Mouse (Mus musculus) spleen, postnatal 4 days (tissue): ENCODE data around the gene Casz1.

Experiments
- DNase-seq, 2 experiments: peaks; one replicate each; pipeline ENCODE4 v3.0.0; 2022; ENCODE audit warnings: low spot score in 2 of 2

Gene Casz1

DNA sequence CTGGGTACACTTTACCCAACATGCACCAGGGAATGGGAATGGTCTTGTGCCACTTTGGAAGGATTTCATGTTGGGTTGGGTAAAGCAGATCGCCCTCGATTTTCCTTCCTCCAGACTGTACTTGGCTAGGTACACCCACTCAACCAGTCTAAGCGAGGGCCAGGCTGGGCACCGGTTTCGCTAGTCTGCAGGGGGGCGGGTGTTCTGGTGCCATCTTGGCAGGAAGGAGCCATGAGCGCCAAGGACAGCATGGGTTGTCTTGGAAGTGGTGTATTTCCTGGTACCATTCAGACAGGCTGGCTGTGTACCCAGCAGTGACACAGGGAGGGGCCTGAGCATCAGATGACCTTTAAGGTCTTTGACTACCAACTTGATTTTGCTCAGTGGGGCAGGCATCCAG lies 101.1 kb downstream of the Casz1 start:
- DNase-seq, result no peak

DNA sequence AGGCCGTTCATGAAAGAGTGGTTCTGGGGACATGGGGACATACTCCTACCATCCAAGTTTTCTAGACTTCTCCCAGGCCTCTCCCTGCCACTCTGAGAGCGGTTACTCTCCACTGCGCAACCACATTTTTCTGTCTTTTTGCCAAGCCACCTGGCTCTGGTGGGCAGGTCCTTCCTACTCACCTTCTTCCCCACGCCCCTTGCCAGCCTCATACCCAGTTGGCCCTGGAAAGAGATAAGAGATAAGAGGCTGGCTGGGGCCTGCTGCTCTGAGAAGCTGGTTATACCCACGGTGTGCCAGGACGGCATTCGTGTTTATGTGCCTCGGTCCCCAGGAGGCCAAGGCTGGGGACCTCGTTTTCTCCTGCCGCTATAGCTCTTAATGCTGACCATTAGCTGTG lies 102.6 kb downstream of the Casz1 start:
- no peak for DNase-seq

DNA sequence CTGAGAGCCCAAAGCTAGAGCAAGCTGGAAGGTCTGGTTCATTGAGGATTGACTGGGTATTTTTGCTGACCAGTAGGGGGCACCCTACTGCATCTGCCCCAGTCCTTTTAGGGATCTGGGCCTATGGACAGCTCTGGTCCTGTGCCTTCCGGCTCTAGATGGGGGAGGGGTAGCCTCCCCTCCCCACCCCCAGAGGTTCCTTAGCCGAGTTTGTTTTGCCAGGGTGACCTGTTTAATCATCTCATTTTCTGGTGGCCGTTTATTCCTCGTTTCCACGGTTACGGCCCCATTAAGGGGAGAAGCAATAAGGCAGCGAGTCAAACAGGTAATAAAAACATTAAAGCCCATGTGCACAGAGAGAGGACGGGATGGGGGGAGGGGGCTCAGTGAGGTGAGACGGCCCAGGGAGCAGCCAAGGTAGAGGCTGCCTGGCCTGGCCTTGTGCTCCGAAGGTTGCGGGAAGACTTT lies 104.0 kb downstream of the Casz1 start:
- DNase-seq, result no peak

DNA sequence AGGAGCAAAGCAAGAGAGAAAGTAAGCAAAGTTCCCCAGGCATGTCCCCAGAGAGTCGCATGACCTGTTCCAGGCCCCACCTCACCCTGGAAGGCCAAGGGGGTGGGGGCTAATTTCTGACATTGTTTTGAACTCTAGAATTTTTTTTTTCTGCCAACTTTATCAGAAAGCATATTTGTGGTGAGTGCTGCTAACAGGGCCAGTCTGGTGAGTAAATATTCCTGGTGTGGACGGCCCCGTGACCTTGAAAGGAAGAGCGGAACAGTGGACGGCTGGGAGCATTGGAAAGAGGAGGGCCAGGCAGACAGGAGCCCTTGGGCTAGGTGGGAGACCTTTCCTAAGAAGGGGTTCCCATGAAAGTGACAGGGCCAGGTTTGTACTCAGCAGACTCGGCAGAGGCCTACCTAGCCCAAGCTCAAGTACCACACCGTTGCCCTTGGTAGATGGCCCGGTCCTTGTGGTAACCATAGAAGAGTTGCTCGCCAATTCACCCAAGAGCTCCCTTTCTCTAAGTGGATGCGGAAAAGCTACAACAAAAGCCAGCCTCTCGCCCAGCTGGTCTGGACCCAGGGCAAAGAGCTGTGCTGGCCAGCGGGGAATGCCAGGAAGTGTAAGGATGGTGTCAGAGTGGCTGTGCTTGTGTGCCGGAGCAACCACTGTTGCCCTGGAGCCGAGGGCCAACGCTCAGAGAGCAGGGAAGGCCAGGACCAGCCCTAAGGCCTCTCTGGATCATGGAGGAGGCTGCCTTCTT lies 104.7 kb downstream of the Casz1 start:
- DNase-seq, result no peak

DNA sequence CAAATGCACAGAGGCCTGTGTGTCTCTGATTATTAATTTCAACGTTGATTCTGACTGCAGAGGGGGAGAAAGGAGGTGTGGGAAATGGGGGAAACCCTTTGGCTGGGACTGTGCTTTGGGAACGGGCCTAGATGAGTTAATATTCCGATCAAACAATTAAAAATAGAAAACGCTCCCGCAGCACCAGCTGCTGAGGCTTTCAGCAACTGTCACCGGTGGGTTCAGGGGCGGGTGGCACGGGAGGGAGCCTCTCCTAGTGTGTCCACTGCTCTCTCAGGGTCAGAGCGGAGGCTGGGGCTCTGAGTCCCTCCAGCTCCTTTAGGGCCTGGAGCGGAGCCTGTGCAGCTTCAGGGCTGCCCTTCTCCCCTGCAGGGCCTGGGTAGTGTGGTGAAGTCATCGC lies 105.3 kb downstream of the Casz1 start:
- DNase-seq, result no peak

DNA sequence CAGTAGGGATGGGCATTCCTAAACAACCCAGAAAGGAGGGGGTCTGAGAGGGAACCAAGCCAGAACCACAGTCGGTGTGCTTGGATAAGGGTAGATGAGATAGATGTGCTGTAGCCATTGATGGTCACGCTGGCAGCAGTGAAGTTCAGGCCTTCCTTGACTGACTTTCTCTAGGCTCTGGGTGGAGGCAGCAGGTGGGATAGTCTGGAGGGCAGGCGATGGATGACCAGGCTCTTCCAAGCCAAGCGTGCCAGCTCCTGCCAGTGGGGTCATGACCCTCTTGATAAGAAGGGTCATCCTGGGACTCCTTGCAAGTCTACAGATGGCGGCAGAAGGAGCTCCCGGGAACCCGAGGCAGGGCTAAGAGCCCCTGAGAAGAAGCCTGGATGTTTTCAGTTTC lies 107.9 kb downstream of the Casz1 start:
- no peak for DNase-seq

DNA sequence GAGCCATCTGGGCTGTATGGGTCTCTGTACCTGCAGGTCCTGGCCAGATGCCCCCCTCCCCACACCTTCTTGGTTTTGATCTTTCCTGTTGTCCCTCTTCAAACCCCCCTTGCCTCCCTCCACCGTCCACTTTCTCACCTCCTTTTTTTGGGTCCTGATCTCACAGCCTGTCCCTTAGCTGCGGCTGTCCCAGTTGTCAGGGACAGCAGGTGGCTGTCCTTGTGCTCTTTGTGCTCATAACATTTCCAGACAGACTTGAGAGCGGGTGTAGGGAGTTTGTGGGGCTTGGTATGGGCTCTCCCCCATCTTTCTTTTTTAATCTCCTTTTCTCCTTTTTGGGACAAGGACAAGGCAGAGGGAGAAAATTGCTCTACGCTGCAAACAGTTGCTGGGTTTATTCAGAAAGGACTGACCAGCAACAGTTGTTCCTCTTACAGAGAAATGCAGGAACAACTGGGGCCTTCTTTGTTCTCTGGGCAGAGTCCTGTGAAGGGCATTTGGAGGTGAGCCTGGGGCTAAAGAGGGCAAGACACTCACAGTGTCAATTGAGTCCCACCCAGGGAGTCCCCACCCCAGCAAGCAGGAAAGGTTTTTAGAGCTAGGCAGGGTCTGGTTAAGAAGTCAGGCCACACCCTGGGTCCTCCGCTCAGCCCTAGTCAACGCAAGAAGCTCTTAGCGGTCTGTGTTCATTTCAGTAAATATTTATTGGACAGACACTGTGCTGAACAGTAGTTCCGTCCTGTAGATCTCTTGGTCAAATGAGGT lies 108.8 kb downstream of the Casz1 start:
- DNase-seq, result no peak

DNA sequence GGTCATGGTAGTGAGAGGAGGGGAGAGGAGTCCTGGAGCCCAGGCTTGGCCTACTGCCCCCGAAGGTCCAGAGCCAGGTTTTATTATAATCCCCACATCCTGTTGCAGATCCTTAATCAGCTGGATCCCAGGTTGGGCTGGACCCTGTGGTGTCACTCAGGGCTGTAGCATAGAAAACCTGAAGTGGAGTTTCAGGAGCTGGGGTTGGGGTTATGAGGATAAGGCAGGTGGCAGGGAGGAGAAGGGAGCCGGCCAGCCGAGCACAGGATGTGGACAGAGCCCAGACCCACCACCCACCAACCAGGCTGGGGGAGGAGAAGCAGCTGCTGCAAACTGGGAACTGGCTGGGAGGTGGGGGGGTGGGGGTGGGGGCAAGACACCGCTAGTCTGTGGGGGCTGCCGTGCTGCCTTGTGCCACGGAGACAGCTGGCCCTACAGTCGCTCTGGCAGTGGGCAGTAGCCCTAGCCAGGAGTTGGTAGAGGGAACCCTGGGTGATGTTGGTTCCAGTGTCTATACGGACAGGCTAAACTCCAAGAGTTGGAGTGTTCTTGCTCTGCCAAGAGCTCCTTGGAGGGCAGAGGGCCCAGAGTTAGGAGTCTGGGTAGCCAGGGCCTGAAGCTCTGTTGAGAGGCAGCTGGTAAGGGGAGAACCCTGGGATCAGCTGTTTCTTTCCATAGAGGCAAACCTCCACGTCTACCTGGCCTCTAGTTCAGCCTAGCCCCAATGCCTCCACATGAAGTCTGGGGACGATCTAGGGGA lies 110.8 kb downstream of the Casz1 start:
- DNase-seq, result no peak

DNA sequence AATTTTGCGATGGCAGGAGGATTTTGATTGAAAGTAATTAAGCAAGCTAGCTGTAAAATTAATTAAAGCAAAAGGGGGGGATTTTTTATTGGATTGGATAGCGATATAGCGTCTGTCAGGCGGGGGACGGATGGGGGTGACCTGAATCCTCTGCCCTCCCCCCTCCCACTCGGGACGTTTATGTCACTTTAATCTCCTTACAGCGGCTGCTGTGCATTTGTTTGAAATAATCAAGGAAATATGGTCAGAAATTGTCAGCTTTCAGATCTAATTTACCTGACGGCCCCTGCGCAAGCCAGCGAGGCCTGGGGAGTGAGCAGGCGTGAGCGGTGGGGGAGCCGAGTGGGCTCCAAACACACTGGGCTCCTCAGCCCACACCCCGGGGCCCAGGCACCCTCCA lies 111.6 kb downstream of the Casz1 start:
- no peak for DNase-seq

DNA sequence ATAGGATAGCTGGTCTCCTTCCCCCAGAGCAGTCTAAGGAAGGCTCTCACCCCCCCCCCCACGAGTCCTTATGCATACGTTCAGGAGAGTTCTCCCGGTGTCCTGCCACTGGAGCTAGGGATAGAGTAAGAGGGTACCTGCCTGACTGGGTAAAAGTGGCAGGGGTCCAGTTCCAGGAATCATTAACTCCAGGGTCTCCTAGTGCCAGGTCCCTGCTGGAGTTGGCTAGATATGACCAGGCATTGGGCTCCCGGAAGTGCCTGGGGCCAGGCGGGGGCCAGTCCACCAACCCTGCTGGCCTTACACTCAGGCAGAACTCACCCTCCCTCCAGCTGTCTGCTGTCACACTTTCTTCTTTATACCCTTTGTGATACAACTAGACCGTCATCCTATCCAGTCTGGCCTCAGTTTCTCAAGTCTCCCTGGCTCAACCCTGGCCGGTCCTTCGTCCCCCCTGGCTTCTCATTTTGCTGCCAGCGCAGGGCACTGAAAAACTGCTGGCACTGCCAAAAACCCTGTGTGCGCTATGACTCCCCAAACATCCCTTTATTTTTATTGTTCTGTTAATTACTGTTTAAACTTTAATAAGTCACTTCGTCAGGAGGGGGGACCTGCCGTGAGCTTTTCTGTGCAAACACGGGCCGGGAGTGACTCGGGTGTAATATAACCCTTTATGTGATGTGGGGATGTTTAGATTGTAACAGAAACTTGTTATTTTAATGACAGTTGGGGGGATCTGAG lies 114.6 kb downstream of the Casz1 start:
- DNase-seq, result no peak

DNA sequence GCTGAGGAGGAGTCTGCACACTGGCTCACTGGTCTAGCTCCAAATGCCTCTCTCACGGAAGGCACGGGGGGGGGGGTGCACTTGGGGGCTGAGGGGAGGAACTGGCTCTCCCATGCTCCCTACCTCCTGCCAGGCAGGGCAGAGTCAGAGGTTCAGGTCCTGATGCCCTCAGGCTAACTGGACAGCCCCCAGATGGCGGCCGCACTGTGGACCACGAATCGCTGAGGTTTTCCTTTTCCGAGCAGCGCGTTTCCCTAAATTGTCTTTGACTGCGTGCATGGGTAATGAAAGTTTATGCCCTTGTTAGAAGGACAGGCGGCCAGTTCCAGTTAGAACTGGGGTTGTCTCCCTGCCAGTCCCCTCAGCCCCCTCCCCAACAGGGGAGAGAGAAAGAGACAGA lies 116.4 kb downstream of the Casz1 start:
- DNase-seq, result no peak

DNA sequence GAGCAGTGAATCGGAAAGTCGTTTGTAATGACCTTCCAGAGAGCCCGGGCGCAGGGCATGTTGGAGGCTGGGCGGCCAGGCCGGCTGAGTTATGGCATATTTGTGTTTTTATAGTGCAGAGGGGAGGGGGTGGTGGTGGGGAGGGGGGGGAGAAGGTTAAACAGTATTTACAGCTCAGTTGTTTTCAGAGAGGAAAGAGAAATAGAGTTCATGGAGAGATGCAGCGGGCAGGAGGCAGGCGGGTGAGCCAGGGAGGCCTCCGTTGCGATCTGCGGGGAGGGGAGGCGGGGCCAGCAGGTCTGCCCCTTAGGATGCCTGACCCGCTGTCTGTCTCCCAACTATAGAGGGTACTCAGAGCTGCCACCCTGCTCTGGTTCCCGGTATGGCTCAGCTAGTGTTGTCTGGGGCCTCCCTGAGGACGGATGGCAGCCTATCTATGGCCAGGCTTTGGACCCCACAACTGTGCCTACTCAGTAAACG lies 118.0 kb downstream of the Casz1 start:
- DNase-seq, result no peak

DNA sequence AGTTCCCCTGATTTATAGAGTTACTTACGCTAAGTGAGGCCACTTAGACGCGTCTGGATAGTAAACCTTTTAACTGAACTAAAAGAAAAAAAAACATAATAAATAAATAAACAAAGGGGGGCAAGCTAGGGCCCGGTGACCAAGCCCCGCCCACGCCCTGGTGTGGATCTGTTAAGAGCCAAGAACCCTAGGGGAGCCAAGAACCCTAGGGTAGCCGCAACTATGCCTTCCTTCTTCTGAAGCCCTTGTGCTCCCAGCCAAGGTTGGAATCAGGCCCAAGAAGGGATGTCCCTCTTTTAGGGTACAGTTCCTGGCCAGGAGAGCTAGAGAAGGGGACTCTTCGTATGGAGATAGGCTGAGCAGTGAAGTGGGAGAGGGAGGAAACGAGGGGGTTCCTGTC lies 119.2 kb downstream of the Casz1 start:
- no peak for DNase-seq

DNA sequence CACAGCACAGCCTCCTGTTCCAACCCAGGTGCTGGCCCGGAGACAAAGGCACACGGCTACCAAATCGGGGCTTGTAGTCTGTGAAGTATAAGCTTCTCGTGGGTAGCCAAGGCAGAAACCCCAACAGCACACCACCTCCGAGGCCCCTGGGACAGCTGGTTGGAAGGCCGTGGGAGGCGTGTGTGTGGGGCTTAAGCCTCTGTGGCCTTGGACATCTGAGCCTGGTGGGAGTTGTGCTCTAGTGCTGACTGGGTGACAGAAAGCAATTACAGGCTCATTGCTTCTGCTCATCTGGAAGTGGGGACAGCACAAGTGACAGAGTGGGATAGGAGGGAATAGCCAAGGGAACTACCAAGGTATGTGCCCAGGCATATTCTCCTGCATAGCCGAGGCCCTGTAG lies 119.7 kb downstream of the Casz1 start:
- no peak for DNase-seq

DNA sequence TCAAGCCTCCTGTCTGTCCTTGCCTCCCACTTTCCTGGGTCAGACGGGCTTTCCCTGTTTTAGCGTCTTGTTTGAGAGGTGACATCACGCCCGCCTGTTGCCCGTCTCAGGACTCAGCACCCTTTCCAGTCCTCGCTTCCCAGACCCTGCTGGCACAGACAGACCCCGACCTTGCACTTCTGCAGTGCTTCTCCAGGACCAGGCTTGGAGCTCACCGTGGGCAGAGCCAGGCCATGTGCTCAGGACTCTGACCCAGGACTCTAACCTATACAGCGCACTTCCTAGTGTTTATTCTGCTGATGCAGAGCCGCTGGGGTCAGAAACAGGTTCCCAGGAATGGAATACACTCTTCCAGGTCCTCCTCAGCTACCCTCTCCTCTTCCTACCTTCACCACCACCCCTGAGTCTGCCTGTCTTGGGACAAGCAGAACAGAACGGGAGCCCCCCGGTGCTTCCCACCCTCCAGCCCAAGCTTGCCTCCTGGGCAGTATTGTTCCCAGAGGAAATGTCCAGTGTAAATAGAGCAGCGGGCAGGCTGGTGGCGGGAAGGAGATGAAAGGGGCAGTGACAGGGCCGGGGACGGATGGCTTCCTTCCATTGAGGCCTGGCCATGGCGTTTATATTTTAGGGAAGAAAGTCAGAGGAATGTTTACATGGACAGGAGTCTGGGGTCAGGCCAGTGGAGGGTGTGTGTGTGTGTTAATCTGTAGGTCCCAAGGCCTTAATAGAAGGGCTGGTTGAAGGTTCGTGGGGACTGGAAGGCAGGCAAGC lies 121.5 kb downstream of the Casz1 start:
- DNase-seq, result no peak

DNA sequence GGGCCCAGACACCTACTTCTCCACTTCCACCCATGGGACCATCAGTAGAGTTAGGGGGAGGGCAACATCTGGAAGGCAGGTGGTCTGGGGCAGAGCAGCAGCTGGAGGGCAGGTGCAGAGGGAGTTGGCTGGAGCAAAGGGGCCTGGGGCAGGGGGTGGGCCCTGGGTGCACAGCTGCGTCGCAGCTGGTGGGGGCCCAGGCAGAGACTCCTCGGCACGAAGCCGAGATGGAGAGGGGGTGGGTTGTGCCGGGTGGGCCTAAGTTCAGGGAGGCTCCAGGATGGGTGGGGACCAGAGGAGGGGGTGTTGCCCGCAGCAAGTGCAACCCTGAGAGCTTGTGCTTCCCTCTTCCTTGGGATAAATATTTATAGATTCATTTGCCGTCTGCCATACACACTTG lies 122.2 kb downstream of the Casz1 start:
- no peak for DNase-seq

DNA sequence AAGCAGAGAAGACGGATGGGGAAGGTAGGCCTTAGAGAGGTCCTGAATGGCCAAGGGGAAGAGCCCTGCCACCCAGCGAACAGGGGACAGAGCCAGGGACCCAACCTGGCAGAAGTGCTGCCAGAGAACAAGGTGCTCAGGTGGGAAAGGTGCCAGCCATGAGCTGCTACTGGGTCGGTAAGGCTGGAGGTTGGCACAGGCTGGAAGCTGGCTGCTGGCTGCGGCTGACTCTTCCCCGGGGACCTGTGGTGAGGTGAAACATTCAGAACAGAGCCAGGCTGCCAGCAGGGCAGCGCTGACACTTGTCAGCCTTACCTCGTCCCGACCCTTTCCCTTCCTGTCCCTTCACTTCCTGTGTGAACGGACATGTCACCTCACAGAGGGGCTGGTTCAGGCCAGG lies 124.1 kb downstream of the Casz1 start:
- DNase-seq, result no peak

DNA sequence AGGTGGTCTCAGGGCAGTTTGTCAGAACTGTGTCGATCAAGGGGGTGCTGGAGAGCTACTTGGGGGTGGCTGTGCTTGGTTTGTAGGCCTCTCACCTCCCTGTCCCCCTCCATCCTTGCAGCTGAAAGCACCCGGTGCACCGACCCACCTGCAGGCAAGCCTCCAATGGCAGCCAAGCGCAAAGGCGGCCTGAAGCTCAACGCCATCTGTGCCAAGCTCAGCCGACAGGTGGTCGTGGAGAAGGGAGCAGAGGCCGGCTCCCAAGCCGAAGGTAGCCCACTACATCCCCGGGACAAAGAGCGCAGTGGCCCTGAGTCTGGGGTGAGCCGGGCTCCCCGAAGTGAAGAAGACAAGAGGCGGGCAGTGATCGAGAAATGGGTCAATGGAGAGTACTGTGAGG lies 124.6 kb downstream of the Casz1 start:
- no peak for DNase-seq

DNA sequence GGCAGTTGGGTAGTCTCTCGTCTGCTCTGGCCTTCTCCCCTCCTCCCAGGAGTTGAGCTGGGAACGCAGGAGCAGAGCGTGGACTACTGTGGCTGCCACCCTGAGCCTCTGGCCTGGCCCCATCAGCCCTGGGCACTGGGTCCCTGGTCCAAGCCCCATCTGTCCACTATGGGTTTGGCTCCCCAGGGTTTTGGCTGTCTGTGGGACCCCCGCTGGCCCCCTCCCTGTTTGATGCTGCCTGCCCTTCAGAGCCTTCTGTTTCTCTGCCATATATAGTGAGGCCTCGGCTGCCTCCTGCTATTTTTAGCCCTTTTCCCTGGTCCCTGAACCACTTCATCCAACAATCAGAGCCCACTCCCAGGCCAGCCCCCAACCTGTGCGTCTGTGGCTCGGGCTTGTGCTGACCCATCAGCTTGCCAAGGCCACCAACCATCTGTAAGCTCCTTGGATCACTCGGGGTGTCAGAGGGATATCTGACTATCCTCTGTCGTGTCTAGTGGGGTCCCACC lies 126.5 kb downstream of the Casz1 start:
- no peak for DNase-seq

DNA sequence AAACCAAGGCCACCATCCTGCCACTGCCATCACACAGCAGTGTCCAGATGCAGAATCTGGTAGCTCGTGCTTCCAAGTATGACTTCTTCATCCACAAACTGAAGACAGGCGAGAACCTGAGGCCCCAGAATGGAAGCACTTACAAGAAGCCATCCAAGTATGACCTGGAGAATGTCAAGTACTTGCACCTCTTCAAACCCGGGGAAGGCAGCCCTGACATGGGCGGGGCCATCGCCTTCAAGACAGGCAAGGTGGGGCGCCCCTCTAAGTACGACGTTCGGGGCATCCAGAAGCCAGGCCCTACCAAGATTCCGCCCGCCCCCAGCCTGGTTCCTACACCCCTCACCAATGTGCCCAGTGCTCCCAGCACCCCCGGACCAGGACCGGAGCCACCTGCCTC lies 128.9 kb downstream of the Casz1 start:
- DNase-seq, result no peak

DNA sequence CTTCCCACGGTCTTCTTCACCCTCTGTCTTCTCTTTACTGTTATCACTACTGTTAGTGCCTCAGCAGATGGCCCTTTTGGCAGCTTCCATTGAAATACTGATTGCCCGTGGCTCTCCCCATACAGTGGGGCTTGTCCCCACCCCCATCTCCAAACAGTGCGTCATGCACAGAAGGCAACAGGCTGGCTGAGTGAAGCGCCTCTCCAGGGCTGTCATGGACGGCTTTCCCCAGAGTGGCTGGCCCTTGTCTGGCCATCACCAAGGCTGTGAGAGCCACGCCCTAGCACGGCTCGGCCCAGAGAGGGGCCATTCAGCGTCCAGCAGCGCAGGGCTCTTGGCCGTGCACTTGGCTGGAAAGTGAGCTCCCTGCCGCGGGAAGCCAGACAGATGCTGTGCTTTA lies 131.0 kb downstream of the Casz1 start:
- no peak for DNase-seq
